Comparison of ENCODE assay signal across 37 mouse cellular contexts in genomic region chr11:94312733-94313132, GRCm38 (mm10). TPM values are rescaled to one million over a fixed set of nuclear protein-coding genes. Genes with fewer than 3 reads are reported as not detected.
"Had no signal": no experiment of that assay in that cellular context is flagged by ENCODE, and none has a peak within 500 bp of the region (broad histone marks: within the 10 kb centered on the region; RNA-seq: fewer than 3 reads in every experiment).

No protein-coding gene starts in this region.

- ATAC-seq: hindbrain, embryonic 16.5 days; inflammation-experienced regulatory T-cells, adult 6 months; intestine, embryonic 15.5 days; intestine, postnatal 0 days; liver, embryonic 12.5 days had no signal

- H3K27me3 ChIP-seq: heart, embryonic 13.5 days; heart, embryonic 15.5 days; hindbrain, embryonic 12.5 days; intestine, embryonic 15.5 days; limb, embryonic 12.5 days; limb, embryonic 15.5 days; liver, embryonic 12.5 days had no signal

- H3K4me3 ChIP-seq: heart, adult 2 months; heart, embryonic 13.5 days; heart, embryonic 15.5 days; hindbrain, embryonic 10.5 days; hindbrain, embryonic 12.5 days; intestine, embryonic 15.5 days; limb, embryonic 12.5 days; limb, embryonic 15.5 days; liver, embryonic 12.5 days had no signal

- DNase-seq: gastrocnemius, postnatal 10 days; gastrocnemius, postnatal 25 days; heart, adult 2 months; heart, postnatal 14 days; heart, postnatal 4 days; kidney, adult 18-20 months; kidney, adult 8-10 months; kidney, postnatal 10 days; kidney, postnatal 25 days; kidney, postnatal 4 days; layer of hippocampus, adult 9-11 months; layer of hippocampus, postnatal 36 days; left cerebral cortex, postnatal 4 days had no signal

- H3K4me2 ChIP-seq: heart, embryonic 11.5 days; heart, embryonic 13.5 days; heart, embryonic 15.5 days; hindbrain, embryonic 12.5 days; hindbrain, embryonic 14.5 days; intestine, embryonic 15.5 days; limb, embryonic 12.5 days; limb, embryonic 15.5 days; liver, embryonic 12.5 days had no signal

- H3K9me3 ChIP-seq: heart, embryonic 13.5 days; heart, embryonic 15.5 days; hindbrain, embryonic 10.5 days; hindbrain, embryonic 12.5 days; intestine, embryonic 15.5 days; limb, embryonic 12.5 days; limb, embryonic 15.5 days; liver, embryonic 12.5 days had no signal

- H3K9ac ChIP-seq: heart, embryonic 13.5 days; heart, embryonic 15.5 days; hindbrain, embryonic 12.5 days; hindbrain, embryonic 14.5 days; intestine, embryonic 15.5 days; limb, embryonic 12.5 days; limb, embryonic 15.5 days; liver, embryonic 12.5 days had no signal

- H3K36me3 ChIP-seq: intestine, embryonic 15.5 days had no signal

- H3K27ac ChIP-seq: heart, adult 2 months; heart, embryonic 13.5 days; heart, embryonic 15.5 days; hindbrain, embryonic 10.5 days; hindbrain, embryonic 12.5 days; hindbrain, embryonic 14.5 days; intestine, embryonic 15.5 days; limb, embryonic 12.5 days; limb, embryonic 15.5 days; liver, embryonic 12.5 days had no signal

RNA-seq across cellular contexts. Expression of gene Gm21885, which starts 31.1 kb away (rescaled TPM):
- total RNA-seq: gastrocnemius, postnatal 10 days; gastrocnemius, postnatal 25 days; gastrocnemius, postnatal 4 days; granulocyte monocyte progenitor cell, adult 5-6 weeks; heart, postnatal 14 days; heart, postnatal 4 days; layer of hippocampus, adult 8-10 months; layer of hippocampus, postnatal 14 days; layer of hippocampus, postnatal 36 days; left cerebral cortex, adult 18-20 months; left cerebral cortex, adult 8-10 months; left cerebral cortex, postnatal 10 days; left cerebral cortex, postnatal 25 days; left cerebral cortex, postnatal 4 days; liver, adult 2 months had no signal
- polyA plus RNA-seq: frontal cortex, adult 2 months; heart, adult 2 months; heart, embryonic 11.5 days; heart, embryonic 13.5 days; heart, embryonic 15.5 days; hindbrain, embryonic 10.5 days; hindbrain, embryonic 14.5 days; hindbrain, embryonic 16.5 days; kidney, embryonic 16.5 days; limb, embryonic 12.5 days; liver, embryonic 12.5 days had no signal
